Mouse (Mus musculus) G1E (cell line): ENCODE data around the gene Mef2c.

Experiments
- CTCF ChIP-seq: IDR thresholded peaks from 2 replicates; pipeline ENCODE4 v1.5.1; 2012; ENCODE audit warnings: low read depth, low read length, inconsistent platforms, mixed read lengths
- GATA1 ChIP-seq: IDR thresholded peaks from 2 replicates; pipeline ENCODE4 v1.6.1; 2012; ENCODE audit warnings: borderline replicate concordance, low read length, inconsistent platforms, mixed read lengths
- POLR2AphosphoS5 ChIP-seq: IDR thresholded peaks from 2 replicates; pipeline ENCODE4 v1.6.1; 2012; ENCODE audit warnings: low read depth, low read length, inconsistent platforms; ENCODE audit not compliant: insufficient replicate concordance
- TAL1 ChIP-seq: conservative IDR thresholded peaks from 2 replicates; pipeline ENCODE4 v1.6.1; 2012; ENCODE audit warnings: low read depth, low read length, inconsistent platforms, mixed read lengths

GRCm38 (mm10) chr13:83531968-83532591 is 28.2 kb downstream of the Mef2c start:
- TF ChIP-seq CTCF (no peak), POLR2AphosphoS5 (no peak), GATA1 (no peak), TAL1 (no peak)
